Mouse (Mus musculus): ENCODE results near the gene Rpl27a. TPM values are rescaled to one million over a fixed set of nuclear protein-coding genes. Genes with fewer than 3 reads are reported as not detected.

Rpl27a gene
- polyA plus RNA-seq, 1 experiment from 2014 or later, result 106 TPM

- Histone ChIP-seq H3K36me3 (ENCODE audit: control insufficient read depth, insufficient read depth, low read length) (peaks cover 3% of the 10 kb centered on the region), H3K27me3 (ENCODE audit: control insufficient read depth, insufficient read depth, low read length) (no peaks in the 10 kb centered on the region), H3K27ac (ENCODE audit: low read depth, low read length) (no peak overlapping the region), H3K9me3 (replicated peaks; ENCODE audit: control insufficient read depth, low read length) (no peaks in the 10 kb centered on the region), H3K9ac (ENCODE audit: low read depth, low read length) (no peak overlapping the region), H3K4me1 (ENCODE audit: control insufficient read depth, insufficient read depth, low read length) (0 out of 2 replicates have a peak, but pooled peaks cover 7% of the 10 kb centered on the region), H3K4me2 (no peak overlapping the region), H3K4me3 (ENCODE audit: low read depth, low read length) (no peak overlapping the region)
- no peak for ATAC-seq (replicated peaks; ENCODE audit: insufficient number of reproducible peaks, low FRiP score, low TSS enrichment)
- WGBS (ENCODE audit: insufficient replicate concordance), result 62% methylated on average over 2 of the region's 2 CpGs
These were observed 10.8 kb downstream of the Rpl27a start for GRCm38 (mm10) chr7:109529741-109530140.

GRCm38 (mm10) chr7:109531501-109531900, 12.6 kb downstream of the Rpl27a start:
- H3K4me2 ChIP-seq, result no peak overlapping the region
- H3K9ac ChIP-seq (ENCODE audit: low read depth, low read length), result no peak overlapping the region
- 0 out of 2 replicates have a peak, but pooled peaks cover under 1% of the 10 kb centered on the region for H3K4me1 ChIP-seq (ENCODE audit: control insufficient read depth, insufficient read depth, low read length)
- no peaks in the 10 kb centered on the region for H3K27me3 ChIP-seq (ENCODE audit: control insufficient read depth, insufficient read depth, low read length)
- H3K4me3 ChIP-seq (ENCODE audit: low read depth, low read length), result no peak overlapping the region
- no peaks in the 10 kb centered on the region for H3K9me3 ChIP-seq (replicated peaks; ENCODE audit: control insufficient read depth, low read length)
- ATAC-seq (replicated peaks; ENCODE audit: insufficient number of reproducible peaks, low FRiP score, low TSS enrichment), result no peak
- WGBS (ENCODE audit: insufficient replicate concordance), result 45% methylated on average over 5 of the region's 5 CpGs
- H3K36me3 ChIP-seq (ENCODE audit: control insufficient read depth, insufficient read depth, low read length), result peaks cover 6% of the 10 kb centered on the region
- H3K27ac ChIP-seq (ENCODE audit: low read depth, low read length), result no peak overlapping the region

- Histone ChIP-seq H3K9ac (ENCODE audit: low read depth, low read length) (no peak overlapping the region), H3K27ac (ENCODE audit: low read depth, low read length) (no peak overlapping the region), H3K4me2 (no peak overlapping the region), H3K27me3 (ENCODE audit: control insufficient read depth, insufficient read depth, low read length) (no peaks in the 10 kb centered on the region), H3K9me3 (replicated peaks; ENCODE audit: control insufficient read depth, low read length) (no peaks in the 10 kb centered on the region), H3K4me3 (ENCODE audit: low read depth, low read length) (no peak overlapping the region), H3K36me3 (ENCODE audit: control insufficient read depth, insufficient read depth, low read length) (peaks cover 8% of the 10 kb centered on the region), H3K4me1 (ENCODE audit: control insufficient read depth, insufficient read depth, low read length) (0 out of 2 replicates have a peak, but pooled peaks cover 2% of the 10 kb centered on the region)
- ATAC-seq (replicated peaks; ENCODE audit: insufficient number of reproducible peaks, low FRiP score, low TSS enrichment), result no peak
- WGBS (ENCODE audit: insufficient replicate concordance), result 61% methylated on average over 3 of the region's 3 CpGs
These were observed 13.7 kb downstream of the Rpl27a start for GRCm38 (mm10) chr7:109532691-109533090.

- Histone ChIP-seq H3K27me3 (ENCODE audit: control insufficient read depth, insufficient read depth, low read length) (no peaks in the 10 kb centered on the region), H3K4me1 (ENCODE audit: control insufficient read depth, insufficient read depth, low read length) (0 out of 2 replicates have a peak, but pooled peaks cover 2% of the 10 kb centered on the region), H3K27ac (ENCODE audit: low read depth, low read length) (no peak overlapping the region), H3K4me2 (no peak overlapping the region), H3K36me3 (ENCODE audit: control insufficient read depth, insufficient read depth, low read length) (peaks cover 8% of the 10 kb centered on the region), H3K4me3 (ENCODE audit: low read depth, low read length) (no peak overlapping the region), H3K9ac (ENCODE audit: low read depth, low read length) (no peak overlapping the region), H3K9me3 (replicated peaks; ENCODE audit: control insufficient read depth, low read length) (no peaks in the 10 kb centered on the region)
- no peak for ATAC-seq (replicated peaks; ENCODE audit: insufficient number of reproducible peaks, low FRiP score, low TSS enrichment)
- 88% methylated on average over 4 of the region's 4 CpGs for WGBS (ENCODE audit: insufficient replicate concordance)
These were observed 14.2 kb downstream of the Rpl27a start for GRCm38 (mm10) chr7:109533129-109533528.

DNA sequence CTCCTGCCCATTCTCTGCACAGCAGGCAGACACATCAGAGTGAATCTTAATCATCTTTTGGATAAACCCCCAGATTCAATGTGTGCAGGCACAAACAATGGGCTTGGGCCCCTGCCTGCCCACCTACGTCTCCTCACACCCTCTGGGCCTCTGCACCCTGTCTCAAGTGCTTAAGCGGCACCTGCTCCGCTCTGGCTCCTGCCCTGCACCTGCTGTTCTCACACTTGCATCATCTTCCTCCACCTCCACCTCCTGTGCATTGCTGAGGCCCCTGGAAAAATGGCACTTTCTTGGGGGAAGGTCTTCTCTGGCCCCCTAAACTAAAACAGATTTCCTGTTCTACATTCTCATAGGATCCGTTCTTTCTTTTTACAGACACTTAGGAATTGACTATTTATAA, 14.9 kb downstream of the Rpl27a start:
- peaks cover 8% of the 10 kb centered on the region for H3K36me3 ChIP-seq (ENCODE audit: control insufficient read depth, insufficient read depth, low read length)
- no peak overlapping the region for H3K9ac ChIP-seq (ENCODE audit: low read depth, low read length)
- WGBS (ENCODE audit: insufficient replicate concordance), result 90% methylated on average over 4 of the region's 4 CpGs
- 0 out of 2 replicates have a peak, but pooled peaks cover 2% of the 10 kb centered on the region for H3K4me1 ChIP-seq (ENCODE audit: control insufficient read depth, insufficient read depth, low read length)
- no peak overlapping the region for H3K4me3 ChIP-seq (ENCODE audit: low read depth, low read length)
- no peak for ATAC-seq (replicated peaks; ENCODE audit: insufficient number of reproducible peaks, low FRiP score, low TSS enrichment)
- H3K27ac ChIP-seq (ENCODE audit: low read depth, low read length), result no peak overlapping the region
- H3K9me3 ChIP-seq (replicated peaks; ENCODE audit: control insufficient read depth, low read length), result no peaks in the 10 kb centered on the region
- no peak overlapping the region for H3K4me2 ChIP-seq
- no peaks in the 10 kb centered on the region for H3K27me3 ChIP-seq (ENCODE audit: control insufficient read depth, insufficient read depth, low read length)

DNA sequence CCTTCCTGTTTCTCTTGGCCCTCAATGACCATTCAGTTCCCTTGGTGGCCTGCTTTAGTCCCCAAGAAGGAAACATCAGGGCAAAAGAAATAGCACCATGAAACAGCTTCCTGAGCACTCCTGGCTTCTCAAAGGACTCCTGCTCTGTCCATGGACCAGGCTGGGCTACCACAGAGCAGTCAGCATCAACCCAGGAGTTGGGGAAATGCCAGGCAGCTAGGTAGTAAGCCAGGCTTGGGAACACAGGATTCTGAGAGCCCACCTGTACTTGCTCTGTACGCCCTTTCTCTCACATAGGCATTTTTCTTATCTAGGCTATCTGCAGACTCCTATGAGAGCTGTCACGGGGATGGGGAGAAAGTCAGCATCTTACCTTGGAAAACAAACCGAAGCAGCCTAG, 16.0 kb downstream of the Rpl27a start:
- H3K9ac ChIP-seq (ENCODE audit: low read depth, low read length), result no peak overlapping the region
- ATAC-seq (replicated peaks; ENCODE audit: insufficient number of reproducible peaks, low FRiP score, low TSS enrichment), result no peak

DNA sequence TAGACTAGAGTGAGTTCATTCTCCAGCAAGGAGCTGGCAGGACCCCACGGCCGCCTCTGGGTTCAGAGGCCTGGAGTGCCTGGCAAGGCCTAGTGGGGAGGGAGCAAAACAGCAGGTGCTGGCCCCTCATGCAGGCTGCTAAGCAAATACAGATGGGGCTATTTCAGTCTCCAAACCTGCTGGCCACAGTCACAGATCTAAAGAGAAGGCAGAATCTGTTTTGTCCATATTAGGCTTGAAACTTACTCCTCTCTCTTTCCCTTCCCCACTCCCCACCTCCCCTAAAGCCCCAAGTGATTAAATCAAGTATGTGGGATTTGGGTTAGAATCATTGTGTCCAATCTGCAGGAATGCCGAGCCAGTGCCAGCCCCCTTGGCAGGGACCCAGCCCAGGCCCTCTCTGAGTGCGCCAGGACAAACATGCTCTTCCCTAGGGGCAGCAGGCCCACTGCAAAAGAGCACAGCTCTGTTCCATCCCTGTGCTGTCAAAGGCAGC, 17.6 kb downstream of the Rpl27a start:
- H3K4me1 ChIP-seq (ENCODE audit: control insufficient read depth, insufficient read depth, low read length), result 0 out of 2 replicates have a peak, but pooled peaks cover 2% of the 10 kb centered on the region
- H3K4me3 ChIP-seq (ENCODE audit: low read depth, low read length), result no peak overlapping the region
- H3K27ac ChIP-seq (ENCODE audit: low read depth, low read length), result no peak overlapping the region
- H3K4me2 ChIP-seq, result no peak overlapping the region
- WGBS (ENCODE audit: insufficient replicate concordance), result 67% methylated on average over 4 of the region's 4 CpGs
- peaks cover 15% of the 10 kb centered on the region for H3K36me3 ChIP-seq (ENCODE audit: control insufficient read depth, insufficient read depth, low read length)
- no peak overlapping the region for H3K9ac ChIP-seq (ENCODE audit: low read depth, low read length)
- no peak for ATAC-seq (replicated peaks; ENCODE audit: insufficient number of reproducible peaks, low FRiP score, low TSS enrichment)
- H3K9me3 ChIP-seq (replicated peaks; ENCODE audit: control insufficient read depth, low read length), result no peaks in the 10 kb centered on the region
- no peaks in the 10 kb centered on the region for H3K27me3 ChIP-seq (ENCODE audit: control insufficient read depth, insufficient read depth, low read length)

More for the DNA sequence above, 16.0 kb downstream of the Rpl27a start:
- Histone ChIP-seq H3K36me3 (ENCODE audit: control insufficient read depth, insufficient read depth, low read length) (peaks cover 11% of the 10 kb centered on the region; the same call in 1 of the 2 replicates), H3K4me3 (ENCODE audit: low read depth, low read length) (no peak overlapping the region), H3K4me1 (ENCODE audit: control insufficient read depth, insufficient read depth, low read length) (0 out of 2 replicates have a peak, but pooled peaks cover 2% of the 10 kb centered on the region), H3K4me2 (no peak overlapping the region), H3K27me3 (ENCODE audit: control insufficient read depth, insufficient read depth, low read length) (no peaks in the 10 kb centered on the region), H3K27ac (ENCODE audit: low read depth, low read length) (no peak overlapping the region), H3K9me3 (replicated peaks; ENCODE audit: control insufficient read depth, low read length) (no peaks in the 10 kb centered on the region)
- WGBS (ENCODE audit: insufficient replicate concordance), result 78% methylated on average over 3 of the region's 3 CpGs

- no peak overlapping the region for H3K27ac ChIP-seq (ENCODE audit: low read depth, low read length)
- no peak for ATAC-seq (replicated peaks; ENCODE audit: insufficient number of reproducible peaks, low FRiP score, low TSS enrichment)
- no peak overlapping the region for H3K4me2 ChIP-seq
- peaks cover 25% of the 10 kb centered on the region for H3K36me3 ChIP-seq (ENCODE audit: control insufficient read depth, insufficient read depth, low read length)
- H3K9ac ChIP-seq (ENCODE audit: low read depth, low read length), result no peak overlapping the region
- no peak overlapping the region for H3K4me3 ChIP-seq (ENCODE audit: low read depth, low read length)
- H3K4me1 ChIP-seq (ENCODE audit: control insufficient read depth, insufficient read depth, low read length), result 0 out of 2 replicates have a peak, but pooled peaks cover 12% of the 10 kb centered on the region
- no peaks in the 10 kb centered on the region for H3K27me3 ChIP-seq (ENCODE audit: control insufficient read depth, insufficient read depth, low read length)
- no peaks in the 10 kb centered on the region for H3K9me3 ChIP-seq (replicated peaks; ENCODE audit: control insufficient read depth, low read length)
These were observed 22.0 kb downstream of the Rpl27a start for GRCm38 (mm10) chr7:109540902-109541301.

Data from heart, embryonic 11.5 days (tissue).